Mouse (Mus musculus) megakaryocyte, embryonic 14.5 days (primary cell): Measurements from ENCODE around the gene 2410015M20Rik.
"Not testable (repeated sequence)": the region's sequence is repeated elsewhere in the genome, so short reads cannot be mapped to it uniquely, and the experiment has no call there.

Experiments
- FLI1 ChIP-seq: IDR thresholded peaks from 2 replicates; pipeline ENCODE4 v1.6.1; 2012; ENCODE audit warnings: low read length, inconsistent platforms, mixed read lengths
- GATA1 ChIP-seq: IDR thresholded peaks from 3 replicates; pipeline ENCODE4 v1.6.1; 2012; ENCODE audit warnings: mixed read lengths, low read length, inconsistent platforms, borderline replicate concordance

- TF ChIP-seq GATA1, FLI1: not testable (repeated sequence)
These were observed 3.0 kb upstream of the 2410015M20Rik start for GRCm38 (mm10) chr17:56612565-56612939.
